Mouse (Mus musculus) gastrocnemius, adult 18-20 months (tissue): Measurements from ENCODE around the gene Cyp2d34. TPM values are rescaled to one million over a fixed set of nuclear protein-coding genes. Genes with fewer than 3 reads are reported as not detected.

Source experiments
- DNase-seq: peaks from one replicate; pipeline ENCODE4 v3.0.0; 2021; ENCODE audit warnings: low spot score
- long read RNA-seq, 2 experiments: library from polyadenylated mRNA; stranded (forward); transcript quantifications; one replicate each; pipeline ENCODE4 v2.0.0; 2021
- microRNA-seq: library from miRNA; unstranded; fragments of <30 nt; microRNA quantifications from one replicate; pipeline ENCODE4 v1.2.0, GENCODE M21; 2021
- total RNA-seq, 2 experiments: library from RNA; stranded (reverse); gene quantifications; 2 replicates each; pipeline ENCODE4 v1.2.3; 2021

Gene Cyp2d34
- not detected for total RNA-seq
- long read RNA-seq, experiment 1, result 0 reads
- long read RNA-seq, experiment 2, result 0 reads

DNA sequence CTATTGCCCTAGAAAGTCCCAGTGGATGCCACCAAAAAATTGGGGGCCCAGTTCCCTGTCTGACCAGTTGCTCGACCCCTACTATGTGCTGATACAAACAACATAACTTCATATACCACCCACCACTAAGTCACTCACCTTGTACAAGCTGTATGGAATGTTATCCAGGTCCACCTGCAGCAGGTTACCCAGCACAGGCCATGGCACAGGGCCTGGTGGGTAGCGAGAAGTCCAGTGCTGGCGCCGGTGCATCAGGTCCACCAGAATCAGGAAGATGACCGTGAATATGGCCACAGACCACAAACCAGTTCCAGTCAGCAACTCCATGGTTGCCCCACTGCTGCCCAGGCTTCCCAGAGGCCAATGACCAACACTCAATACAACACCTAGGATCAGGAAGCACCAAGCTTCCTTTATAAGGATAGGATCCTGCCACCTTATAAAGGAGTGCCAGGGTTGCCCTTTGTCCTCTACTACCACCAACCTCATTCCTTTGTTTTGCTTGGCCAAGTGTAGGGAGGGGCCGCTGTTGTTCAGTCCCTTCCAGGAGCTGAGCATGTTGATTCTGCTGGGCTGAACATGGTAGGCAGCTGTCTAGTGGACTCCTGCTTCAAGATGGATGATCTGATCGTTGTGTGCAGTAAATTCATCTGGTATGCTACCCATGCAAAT, at the start of gene Cyp2d34:
TSS of gene Cyp2d34 (minus strand) at position 416 of the 672 bp plus-strand sequence.
- DNase-seq, result no peak

DNA sequence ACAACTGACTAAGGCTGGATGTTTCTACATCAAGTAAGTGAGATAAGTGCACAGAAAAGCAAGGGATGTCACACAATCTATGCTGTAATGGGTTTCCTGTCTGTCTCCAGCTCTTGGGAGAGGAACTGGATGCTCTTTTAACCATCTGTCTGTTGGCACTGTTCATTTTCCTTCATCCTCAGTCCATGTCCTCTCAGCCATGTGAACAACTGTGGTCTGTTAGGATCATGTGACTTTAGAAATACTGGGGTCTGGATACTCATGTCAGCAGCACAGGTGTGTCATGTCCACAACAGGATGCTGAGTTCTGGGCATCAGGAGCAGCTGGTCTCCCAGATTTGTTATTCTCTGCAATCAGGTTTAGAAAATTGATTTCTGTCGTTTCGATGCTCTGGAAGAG, 35.6 kb upstream of the Cyp2d34 start:
- no peak for DNase-seq

DNA sequence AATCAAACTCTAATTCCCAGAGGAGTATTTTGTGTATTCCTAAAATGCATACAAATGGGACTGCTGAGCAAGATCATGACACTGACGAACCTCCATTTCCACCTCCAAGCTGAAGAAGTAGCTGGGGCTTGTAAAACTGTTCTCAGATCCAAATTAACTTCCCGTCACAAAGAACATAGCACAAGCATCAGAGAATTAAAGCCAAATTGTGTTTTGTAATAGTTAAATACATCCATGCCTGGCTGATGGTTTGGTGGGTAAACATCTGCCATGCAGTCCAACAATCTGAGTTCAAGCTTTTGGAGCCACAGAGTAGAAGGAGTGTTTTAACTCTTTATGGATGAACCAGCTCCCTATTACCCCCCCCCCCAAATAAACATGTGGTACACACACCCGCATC, 23.6 kb upstream of the Cyp2d34 start:
- DNase-seq, result no peak

DNA sequence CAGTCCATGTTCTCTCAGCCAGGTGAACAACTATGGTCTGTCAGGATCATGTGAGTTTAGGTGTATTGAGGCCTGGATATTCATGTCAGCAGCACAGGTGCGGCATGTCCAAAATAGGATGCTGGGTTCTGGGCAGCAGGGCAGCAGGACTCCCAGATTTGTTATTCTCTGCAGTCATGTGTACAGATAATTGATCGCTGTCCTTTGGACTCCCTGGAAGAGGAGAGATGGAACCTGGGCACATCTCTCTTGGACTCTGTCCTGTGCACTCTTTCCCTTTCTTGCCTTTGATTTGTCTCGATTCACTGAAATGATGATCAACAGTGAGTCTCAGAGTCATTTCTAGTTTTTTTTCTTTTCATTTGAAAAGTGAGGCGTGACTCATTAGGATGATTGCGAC, 23.0 kb upstream of the Cyp2d34 start:
- DNase-seq, result no peak

DNA sequence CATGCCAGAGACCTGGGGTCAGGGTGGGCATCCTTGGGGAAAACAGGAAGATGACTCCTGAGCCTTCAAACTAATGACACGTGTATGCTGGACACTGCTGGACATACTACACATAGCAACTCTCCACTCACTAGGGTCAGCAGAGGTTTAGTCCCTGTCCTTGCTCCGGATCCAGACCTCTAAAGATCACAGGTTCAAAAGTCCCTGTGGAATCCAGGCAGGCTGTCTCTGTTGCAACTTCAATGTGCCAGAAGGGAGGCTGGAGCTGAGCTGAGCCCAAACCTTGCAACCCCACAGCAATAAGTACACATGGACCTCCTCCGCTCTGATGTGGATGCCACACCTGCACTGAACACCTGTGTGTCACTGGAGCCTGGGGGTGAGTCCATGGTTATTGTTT, 22.0 kb upstream of the Cyp2d34 start:
- no peak for DNase-seq

DNA sequence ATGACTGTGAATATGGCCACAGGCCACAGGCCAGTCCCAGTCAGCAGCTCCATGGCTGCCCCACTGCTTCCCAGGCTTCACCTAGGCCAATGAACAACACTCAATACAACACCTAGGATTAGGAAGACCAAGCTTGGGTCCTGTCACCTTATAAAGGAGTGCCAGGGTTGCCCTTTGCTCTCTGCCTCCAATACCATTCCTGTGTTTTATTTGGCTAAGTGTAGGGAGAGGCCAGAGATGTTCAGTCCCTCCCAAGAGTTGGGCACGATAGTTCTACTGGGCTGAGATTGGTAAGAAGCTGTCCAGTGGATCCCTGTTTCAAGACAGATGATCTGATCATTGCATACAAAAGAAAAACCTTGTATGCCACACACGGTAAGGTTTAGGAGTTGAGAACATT, 21.2 kb upstream of the Cyp2d34 start:
- no peak for DNase-seq

DNA sequence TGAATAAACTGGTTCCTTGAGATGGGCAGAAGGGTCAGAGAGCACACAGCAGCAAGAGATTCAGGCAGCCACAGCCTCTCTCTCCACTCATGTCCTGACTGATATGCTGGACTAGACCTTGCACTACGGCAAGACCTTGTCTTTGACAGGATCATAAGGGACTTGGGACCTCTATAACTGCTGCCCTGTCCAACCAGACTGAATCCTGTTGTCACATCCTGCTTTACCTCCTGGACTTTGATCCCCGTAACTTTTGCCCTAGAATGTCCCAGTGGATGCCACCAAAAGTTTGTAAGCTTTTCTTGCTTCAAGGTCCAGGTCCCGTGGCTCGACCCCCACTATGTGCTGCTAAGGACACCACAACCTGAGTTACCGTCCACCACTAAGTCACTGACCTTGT, 20.6 kb upstream of the Cyp2d34 start:
- no peak for DNase-seq

DNA sequence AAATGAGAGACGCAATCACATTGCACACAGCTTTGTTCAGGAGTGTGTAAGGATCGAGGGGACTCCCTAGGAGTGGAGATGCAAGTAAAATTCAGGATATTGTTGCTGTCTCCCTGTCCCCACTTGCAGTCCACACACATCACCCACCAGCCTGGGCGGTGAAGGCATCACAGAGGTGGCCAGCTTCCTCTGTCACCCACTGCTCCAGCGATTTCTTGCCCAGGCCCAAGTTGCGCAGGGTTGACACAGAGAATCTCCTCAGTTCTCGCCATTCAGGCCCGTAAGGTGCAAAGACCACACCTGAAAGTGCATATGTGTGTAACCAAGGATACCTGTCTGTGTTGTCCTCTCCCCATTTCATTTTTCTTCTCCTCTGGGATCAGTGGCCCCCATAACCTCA, 19.5 kb upstream of the Cyp2d34 start:
- no peak for DNase-seq

DNA sequence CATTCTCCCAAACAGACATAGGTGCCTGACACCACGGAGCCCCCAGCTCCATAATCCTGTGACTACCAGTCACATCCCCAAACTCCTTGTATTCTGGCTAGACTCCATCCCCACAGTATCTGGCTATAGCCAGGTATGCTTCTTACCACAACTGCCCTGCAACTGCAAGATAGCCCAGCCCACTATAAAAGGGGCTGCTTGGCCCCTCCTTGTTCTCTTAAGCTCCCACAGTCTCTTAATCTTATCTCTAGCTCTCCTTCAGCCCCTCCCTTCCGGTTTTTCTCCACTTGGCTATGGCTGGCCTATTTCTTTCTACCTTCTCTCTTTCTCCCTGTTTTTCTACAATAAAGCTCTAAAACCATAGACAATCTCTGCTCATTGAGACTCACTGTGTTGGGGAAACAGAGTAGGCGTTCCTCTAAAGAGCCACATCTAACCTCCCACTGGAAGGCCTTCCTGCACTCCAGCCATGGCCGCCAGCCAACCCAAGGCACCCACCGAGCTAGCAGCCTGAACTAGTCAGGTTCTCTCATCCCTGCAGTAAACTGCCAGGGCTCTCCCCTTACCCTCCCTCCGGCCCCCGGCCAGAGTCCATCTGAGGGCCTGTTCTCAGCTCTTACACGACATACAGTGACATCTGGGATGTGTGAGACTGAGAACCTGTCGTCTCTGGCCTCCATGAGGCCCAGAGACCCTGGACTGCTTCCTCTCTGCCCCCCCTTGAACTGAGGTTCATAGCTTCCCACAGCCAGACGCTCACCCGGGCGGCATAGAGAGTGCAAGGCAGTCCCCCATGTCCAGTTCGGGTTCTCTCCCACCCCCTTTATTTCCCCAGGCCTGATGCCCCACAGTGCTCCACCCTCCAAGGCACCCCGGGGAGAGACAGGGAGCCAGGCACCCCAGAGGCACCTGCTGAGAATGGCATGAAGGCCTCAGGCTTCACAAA, 16.7 kb upstream of the Cyp2d34 start:
- DNase-seq, result no peak

DNA sequence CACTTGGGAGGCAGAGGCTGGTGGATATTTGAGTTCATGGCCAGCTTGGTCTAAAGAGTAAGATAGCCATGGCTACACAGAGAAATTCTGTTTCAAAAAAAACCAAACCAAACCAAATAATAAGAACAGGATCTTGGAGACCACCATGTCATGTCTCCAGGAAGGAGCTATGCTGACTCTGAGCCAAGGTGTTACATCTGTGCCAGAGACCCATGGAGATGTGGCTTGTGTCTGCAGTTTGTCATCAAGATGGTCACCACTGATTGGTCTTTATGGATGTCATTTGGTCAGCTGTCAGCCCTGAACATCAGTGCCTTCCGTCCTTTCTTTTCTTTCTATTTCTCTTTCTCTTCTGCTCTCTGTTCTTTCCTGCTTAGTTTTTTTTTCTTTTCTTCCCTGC, 14.2 kb upstream of the Cyp2d34 start:
- DNase-seq, result no peak

DNA sequence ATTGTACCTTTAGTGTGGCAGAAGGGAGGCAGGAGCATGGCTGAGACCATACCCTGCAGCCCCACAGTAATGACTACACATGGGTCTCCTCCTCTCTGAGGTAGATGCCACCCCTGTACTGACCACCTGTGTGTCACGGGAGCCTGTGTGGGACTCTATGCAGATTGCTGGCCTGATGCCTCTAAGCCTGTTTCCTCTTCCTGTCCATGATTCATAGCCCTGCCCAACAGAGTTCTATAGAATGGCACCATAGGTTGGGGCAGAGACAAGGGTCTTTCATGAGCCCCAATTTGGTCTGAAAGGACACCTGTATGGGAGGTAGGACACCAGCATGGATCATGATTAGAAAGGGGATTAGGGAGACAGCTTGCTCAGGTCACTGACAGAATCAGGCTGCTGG, 1.2 kb upstream of the Cyp2d34 start:
- DNase-seq, result no peak

DNA sequence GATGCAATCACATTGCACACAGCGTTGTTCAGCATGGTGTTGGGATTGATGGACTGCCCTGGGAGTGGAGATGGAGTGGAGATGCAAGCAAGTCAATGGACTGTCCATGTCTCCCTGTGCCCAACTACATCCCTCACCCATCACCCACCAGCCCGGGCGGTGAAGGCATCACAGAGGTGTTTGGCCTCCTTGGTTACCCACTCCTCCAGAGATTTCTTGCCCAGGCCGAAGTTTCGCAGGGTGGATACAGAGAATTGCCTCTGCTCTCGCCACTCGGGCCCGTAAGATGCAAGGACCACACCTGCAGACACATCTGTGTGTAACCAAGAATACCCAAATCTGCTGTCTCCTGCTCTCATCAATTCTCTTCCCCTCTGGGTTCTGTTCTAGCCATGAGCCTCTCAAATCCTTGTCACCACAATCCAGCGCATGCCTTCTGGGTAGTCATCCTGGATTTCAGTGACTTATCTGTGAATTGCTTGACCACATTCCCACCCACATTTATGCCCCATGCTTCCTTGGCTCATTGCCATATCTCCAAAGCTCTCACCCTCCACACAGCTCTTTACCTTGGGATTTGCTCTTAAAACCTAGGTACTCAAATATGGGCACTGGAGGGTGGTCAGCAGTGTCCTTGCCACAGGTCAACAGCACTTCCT, 2.3 kb downstream of the Cyp2d34 start:
- no peak for DNase-seq

DNA sequence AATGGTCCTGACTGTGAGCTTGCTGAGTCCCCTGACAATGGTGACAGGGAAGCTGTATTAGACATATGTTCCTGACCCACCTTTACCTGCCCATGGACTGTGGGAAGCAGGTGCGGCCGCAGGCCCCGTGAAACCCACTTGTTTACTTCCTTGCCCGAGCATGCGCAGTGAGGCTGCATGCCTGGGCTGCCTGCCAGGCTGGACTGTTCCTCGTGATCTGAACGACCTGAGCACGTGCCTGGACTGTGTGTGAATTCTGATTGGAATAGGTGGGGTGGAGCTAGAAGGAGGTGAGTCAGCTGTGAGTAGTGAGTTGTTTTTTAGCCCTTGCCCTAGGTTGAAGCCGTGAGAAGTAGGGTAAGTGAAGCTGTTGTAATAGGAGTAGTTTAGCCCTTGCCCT, 38.1 kb downstream of the Cyp2d34 start:
- no peak for DNase-seq

DNA sequence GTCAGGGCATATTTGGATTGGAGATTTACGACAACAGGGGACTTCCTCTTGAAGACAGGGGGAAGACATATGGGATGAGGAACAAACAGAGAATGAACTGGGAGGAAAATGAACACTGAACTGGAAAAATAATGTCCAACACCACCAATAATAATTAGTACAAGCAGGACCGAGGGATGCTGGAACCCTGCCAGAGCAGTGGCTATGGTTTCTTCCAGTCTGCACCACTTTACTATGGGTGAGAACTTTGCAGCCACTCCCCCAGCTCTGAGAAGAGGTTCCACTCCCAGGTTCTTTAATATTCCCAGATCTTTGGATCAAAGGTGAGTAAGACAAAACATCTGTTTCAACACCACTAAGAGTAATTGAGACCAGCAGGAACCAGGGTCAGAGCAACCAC, 41.7 kb downstream of the Cyp2d34 start:
- DNase-seq, result no peak

DNA sequence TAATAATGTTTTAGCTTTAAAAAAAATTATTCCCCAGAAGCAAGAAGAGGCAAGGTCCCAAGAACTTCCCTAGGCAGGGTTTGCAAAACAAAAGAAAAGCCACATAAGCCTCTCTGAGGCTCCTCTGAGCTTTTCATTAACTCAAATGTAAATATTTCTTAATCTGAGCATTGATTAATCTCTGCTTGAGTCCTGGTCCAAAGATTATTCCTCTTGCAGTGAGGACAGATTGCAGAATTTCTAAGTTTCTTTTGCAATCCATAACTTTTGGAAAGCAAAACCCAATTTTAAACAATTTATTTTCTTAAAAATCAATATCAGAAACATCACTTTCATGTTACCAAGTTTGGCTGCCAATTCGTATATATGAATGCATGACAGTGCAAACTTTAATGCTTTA, 47.9 kb downstream of the Cyp2d34 start:
- DNase-seq, result no peak

Small RNA genes within 50 kb of the gene (microRNA-seq; reads per million reads assigned to microRNA genes)
- gene Gm27463 (not detected), gene Gm27742 (not detected)

Other genes starting within 250 kb of the Cyp2d34 start
- gene Cyp2d22, start 240.7 kb downstream of the Cyp2d34 start, total RNA-seq, result 10 to 100 TPM; 11.6 to 12.4 TPM
- under 1 TPM in 1 of 2 experiments, not detected in 1; 0.18 TPM for gene Cyp2d11, start 226.9 kb downstream of the Cyp2d34 start, total RNA-seq
- under 1 TPM in 1 of 2 experiments, not detected in 1; 0.43 TPM for gene Cyp2d10, start 213.8 kb downstream of the Cyp2d34 start, total RNA-seq
- under 1 TPM in 1 of 2 experiments, not detected in 1; 0.38 TPM for gene Cyp2d9, start 187.5 kb downstream of the Cyp2d34 start, total RNA-seq
- gene Cyp2d12, start 65.9 kb downstream of the Cyp2d34 start, total RNA-seq, result not detected
- not detected for gene Cyp2d40, start 143.2 kb upstream of the Cyp2d34 start, total RNA-seq
- gene Cyp2d26, start 173.3 kb upstream of the Cyp2d34 start, total RNA-seq, result under 1 TPM; 0.18 to 0.40 TPM